Mouse (Mus musculus): ENCODE data around the gene Slc3a1.

Slc3a1 gene

DNA sequence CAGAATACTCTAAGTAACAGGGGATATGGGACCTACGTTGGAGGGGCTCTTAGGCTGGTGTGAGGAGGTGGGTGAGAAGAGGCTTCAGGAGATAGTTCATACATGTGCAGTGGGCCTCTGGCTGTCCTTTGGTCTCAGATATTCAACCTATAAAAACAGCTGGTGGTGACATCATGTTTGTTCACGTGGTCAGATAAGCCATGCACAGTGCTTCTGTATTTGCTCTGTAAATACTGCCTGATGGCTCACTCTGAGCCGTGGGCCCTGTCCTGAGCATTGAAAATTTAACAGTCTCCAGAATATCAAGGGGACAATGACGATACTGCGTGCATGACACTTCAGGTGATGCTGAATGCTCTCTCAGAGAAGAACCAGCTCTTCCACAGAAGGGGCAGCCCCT lies 9.7 kb downstream of the Slc3a1 start:
- no peak for DNase-seq (ENCODE audit: low spot score in 2 of 2)

DNA sequence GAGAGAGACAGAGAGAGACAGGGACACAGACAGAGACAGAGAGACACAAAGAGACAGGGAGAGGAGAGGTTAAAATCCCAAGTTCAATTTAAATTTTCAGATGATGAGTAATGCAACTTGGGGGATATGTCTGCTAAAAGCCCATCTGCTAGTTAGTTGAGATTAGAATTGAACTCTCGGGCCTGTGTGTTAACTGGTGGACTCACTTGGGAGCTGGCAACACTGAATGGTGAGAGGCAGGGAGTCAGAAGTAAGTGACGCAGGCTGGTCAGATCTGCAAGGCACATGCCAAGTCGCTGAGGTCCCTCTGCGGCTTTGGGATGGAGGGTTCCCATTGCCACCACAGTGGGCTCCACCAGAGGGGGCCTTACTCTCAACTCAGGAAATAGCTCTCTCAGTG lies 10.1 kb downstream of the Slc3a1 start:
- DNase-seq (ENCODE audit: low spot score in 2 of 2) = no peak

DNA sequence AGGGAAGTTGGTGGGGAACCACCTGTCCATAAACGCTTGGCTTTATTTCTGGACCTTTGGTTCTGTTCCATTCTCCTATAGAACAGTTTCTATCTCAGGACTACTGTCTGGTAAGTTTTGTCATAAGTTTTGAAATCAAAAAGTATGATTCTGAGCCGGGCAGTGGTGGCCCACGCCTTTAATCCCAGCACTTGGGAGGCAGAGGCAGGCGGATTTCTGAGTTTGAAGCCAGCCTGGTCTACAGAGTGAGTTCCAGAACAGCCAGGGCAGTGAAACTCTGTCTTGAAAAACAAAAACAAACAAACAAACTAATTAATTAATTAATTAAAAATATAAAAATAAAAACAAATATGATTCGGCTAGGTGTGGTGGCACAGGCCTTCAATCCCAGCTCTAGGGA lies 10.6 kb downstream of the Slc3a1 start:
- DNase-seq (ENCODE audit: low spot score in 2 of 2) = no peak

DNA sequence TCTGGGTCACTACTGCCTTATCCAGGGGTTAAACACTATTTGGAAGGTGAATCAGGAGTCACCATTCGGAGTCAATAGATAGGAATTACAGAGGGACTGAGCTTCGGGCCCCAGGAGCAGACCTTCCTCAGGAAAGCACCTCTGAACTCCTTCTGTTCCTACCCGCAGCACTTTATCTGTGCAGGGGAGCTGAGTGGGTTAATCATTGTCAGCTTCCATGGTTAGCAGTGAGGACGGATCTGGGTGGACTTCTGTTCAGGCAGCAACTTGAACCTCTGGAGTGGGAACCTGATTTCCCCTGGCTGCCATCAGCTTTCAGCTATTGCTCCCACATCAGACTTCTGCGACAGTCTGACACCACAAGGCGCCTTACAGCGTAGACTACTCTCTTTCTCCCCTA lies 12.7 kb downstream of the Slc3a1 start:
- DNase-seq (ENCODE audit: low spot score in 2 of 2) = no peak

DNA sequence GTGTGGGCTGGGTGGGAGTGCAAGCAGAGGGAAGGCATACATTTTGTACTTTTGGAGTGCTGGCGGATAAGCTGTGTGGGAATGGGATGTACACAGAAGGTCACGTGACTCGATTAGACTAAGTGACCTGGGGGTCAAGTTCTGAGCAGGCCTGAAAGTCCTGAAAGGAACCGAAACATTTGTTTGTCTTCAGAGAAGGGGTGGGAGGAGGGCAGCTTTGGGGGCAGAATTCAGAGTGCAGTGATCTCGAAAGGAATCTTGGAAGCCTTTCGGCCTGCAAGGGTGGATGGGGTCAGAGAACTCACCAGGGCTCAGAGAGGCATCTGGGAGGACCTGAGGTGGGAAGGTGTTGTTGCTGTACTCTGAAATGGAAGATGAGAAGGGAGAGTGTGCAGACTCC lies 14.2 kb downstream of the Slc3a1 start:
- no peak for DNase-seq (ENCODE audit: low spot score in 2 of 2)

DNA sequence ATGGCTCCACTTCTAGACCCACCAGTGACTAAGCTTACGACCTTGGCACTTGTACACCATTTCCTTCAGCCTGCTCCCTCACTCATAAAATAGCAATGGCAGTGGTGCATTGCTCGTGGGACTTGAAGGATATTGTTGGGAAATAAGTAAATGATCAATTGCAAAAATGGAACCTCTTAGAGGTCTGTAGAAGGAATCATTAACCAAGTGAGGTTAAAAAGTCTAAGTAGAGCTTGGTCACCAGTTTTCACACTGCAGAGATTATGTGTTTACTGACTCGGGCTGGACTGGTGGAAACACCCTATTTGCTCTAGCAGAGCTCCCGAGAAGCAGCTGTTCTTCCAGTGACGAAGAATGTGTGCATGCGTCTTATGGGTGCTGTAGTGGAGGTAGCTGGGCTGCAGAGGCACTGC lies 15.2 kb downstream of the Slc3a1 start:
- no peak for DNase-seq (ENCODE audit: low spot score in 2 of 2)

DNA sequence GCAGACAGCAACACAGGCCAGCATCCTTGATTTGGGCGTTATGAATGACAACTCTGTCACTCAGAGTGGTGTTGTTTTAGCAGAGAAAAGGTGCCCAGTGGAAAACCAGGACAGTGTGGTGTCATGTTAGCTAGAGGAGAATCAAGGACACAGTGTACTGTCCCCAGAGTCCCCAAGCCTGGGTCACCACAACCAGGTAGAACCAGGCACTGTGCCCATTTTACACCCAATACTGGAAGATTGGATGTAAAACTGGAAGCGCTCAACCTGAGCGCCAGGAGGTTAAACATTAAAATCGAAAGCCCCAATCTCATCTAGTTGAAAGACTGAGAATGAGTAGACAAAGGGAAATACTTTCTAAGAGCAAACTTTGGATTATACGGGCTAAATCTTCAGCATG lies 16.3 kb downstream of the Slc3a1 start:
- DNase-seq (ENCODE audit: low spot score in 2 of 2) = no peak

DNA sequence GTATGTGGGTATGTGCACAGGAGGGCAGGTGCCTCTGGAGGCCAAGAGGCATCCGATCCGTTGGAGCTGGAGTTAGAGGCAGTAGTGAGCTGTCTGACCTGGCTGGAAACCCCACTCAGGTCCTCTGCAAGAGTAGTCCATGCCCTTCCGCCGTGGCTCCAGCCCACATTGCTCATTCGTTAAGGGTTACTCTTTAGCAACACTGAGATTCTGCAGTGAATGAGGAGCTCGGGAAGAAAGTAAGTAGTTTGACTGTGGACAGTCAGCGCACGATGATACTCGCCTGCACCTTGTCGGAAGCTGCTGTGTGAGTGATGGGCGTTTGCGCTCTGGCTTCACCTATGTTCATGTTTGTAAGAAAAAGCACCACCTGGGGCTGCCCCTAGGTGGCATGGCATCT lies 17.0 kb downstream of the Slc3a1 start:
- DNase-seq (ENCODE audit: low spot score in 2 of 2) = no peak

DNA sequence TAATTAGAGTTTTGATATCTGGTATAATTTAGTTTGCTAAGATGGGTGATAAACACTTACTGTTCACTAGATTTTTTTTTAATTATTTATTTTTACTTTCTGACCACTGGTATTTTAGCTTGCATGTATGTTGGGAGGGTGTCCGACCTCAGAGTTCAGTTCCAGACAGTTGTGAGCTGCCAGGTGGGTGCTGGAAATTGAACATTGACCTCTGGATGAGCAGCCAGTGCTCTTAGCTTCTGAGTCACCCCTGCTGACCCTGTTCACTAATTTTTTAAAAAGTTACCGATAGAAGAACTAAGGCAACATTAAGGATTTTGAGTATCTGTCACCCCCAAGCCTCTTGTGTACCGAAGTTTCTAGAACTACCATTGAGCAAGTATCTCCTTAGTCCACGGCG lies 20.2 kb downstream of the Slc3a1 start:
- no peak for DNase-seq (ENCODE audit: low spot score in 2 of 2)

DNA sequence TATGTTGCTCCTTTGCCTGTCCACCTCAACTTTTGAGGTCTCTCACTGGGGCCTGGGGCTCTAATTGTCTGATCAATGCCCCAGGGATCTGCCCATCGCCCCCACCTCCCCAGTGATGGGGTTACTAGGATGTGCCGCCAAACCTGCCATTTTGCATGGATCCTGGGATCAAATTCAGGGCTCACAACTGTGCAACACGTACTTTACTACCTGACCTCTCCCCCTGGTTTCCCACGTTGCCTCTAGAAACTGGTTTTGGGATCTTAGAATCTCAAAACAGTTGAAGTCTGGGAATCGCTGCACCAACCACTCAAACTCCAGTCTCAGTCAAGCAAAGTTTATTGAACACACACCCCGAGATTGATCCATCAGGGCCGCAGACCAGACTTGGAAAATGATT lies 30.1 kb downstream of the Slc3a1 start:
- DNase-seq (ENCODE audit: low spot score in 2 of 2) = no peak

DNA sequence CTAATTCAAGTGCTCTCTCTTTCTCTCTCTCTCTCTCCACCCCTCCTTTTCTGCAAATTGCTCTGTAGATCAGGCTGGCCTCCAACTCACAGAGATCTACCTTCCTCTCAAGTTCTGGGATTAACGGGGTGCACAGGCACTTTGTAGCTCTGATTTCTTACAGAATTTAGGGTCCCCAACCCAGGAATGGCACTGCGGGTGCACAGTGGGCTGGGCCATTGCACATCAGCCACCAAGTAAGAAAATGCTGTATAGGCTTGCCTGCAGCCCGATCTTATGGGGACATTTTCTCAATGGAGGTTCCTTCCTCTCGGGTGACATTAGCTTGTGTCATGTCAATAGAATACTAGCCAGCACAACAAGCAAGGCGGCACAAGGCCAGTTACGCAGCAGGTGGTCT lies 31.0 kb downstream of the Slc3a1 start:
- DNase-seq (ENCODE audit: low spot score in 2 of 2) = no peak

DNA sequence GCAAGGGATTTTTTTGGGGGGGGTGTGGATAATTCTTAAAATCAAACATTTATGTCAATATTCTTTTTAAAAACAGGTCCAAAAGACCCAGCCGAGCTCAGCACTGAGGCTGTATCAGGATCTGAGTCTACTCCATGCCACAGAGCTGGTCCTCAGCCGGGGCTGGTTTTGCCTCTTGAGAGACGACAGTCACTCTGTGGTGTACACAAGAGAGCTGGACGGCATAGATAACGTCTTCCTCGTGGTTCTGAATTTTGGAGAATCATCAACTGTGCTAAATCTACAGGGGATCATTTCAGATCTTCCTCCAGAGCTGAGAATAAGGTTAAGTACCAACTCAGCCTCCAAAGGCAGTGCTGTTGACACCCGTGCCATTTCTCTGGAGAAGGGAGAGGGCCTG lies 35.4 kb downstream of the Slc3a1 start:
- no peak for DNase-seq (ENCODE audit: low spot score in 2 of 2)

DNA sequence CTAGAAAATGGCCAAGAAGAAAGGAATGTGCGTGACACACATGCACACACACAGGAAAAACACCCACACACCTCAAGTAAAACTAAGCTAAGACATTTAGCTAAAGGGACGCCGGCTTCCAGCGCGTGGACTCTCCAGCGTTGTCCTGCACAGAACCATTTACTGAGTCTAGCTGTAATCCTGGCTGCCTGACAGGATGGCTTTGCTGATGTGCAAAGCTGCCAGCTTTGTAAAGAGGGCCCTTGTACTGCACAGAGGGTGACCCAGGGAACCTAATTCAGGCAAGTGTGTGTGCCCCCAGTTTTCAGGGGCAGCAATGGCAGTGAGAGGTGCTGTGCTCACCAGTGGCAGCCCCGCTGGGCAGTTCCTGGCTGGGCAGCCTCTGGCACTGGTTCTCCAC lies 39.2 kb downstream of the Slc3a1 start:
- DNase-seq (ENCODE audit: low spot score in 2 of 2) = no peak

DNA sequence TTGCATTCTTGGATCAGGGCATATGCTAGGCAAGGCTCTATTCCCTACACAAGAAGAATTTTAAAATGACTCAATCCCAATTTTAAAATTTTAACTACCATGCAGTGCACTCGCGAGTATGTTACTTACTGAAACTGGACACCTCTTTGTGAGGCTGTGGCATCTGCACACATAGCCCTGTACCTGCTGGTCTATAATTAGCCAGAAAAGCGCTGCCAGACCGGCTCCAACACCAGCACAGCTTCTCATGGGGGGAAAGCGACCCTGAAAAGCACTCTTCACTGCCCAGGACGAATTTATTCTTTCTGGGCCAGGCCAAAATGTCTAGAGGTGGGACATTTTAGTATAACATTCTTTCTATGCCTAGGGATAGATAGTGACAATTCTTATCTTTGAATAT lies 42.5 kb downstream of the Slc3a1 start:
- no peak for DNase-seq (ENCODE audit: low spot score in 2 of 2)

DNA sequence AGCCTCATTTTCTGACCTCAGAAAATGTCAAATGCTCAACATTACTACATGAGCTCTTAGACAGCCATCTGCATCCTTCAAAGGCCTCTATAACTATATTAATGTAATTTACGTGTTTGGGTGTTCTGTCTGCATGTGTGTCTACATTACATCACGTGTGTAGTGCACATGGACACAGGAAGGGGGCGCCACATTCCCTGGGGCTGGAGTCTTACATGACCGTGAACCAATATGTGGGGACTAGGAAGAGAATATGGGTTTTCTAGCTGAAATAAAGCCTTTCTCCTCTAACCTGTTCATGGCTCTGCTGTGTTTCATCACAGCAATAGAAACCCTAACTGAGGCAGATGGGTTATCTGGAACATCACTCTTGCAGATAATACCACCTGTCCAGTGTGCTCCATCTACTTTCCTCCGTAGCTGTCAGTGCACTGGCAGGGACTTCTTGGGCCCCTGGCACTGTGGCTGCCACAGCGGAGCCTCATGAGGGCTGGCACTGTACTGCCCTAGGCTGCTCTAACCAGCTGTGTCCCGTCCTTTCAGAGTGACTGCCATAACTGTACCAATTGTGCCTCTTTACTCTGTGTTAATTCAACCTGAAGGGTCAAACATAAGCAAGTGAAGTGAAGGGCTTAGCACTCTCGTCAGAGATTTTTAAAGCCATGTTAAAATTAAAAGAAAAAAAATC lies 43.1 kb downstream of the Slc3a1 start:
- no peak for DNase-seq (ENCODE audit: low spot score in 2 of 2)

DNA sequence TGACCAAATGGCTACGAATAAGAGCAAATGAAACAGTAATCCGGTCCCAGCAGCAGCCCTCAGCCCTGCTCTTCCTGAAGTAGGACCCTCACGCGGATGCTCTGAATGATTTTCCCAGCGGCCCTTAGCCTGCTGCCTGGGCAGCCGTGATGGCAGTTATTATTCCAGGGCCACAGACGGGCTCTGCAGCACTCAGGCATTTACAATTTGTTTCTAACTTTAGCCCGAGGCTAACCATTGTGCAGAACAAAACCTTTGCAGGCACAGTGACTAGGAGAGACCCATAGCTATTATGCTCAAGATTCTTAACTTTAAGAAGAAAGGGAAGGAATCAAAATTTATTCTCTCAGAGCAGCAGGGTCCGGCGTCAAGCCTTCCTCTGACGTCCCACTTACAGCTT lies 44.2 kb downstream of the Slc3a1 start:
- no peak for DNase-seq (ENCODE audit: low spot score in 2 of 2)

DNA sequence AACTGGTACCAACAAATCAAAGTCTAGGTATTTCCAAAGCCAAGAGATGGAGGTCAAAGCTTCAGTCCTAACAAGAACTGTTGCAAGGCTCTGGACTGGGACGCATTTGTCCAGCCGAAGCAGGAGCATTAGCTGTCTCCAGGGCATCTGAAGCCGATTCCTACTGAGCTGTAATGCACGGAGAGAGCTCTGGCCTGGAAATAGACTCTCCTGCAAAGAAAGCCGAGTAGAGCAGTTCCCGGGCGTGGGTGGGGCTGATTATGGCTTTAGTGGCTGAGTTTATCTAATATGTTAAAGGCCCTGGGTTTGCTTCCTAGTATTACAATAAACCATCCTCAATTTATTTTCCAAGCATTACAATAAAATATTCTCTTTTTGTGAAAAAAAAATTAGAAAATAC lies 45.0 kb downstream of the Slc3a1 start:
- DNase-seq (ENCODE audit: low spot score in 2 of 2) = no peak

DNA sequence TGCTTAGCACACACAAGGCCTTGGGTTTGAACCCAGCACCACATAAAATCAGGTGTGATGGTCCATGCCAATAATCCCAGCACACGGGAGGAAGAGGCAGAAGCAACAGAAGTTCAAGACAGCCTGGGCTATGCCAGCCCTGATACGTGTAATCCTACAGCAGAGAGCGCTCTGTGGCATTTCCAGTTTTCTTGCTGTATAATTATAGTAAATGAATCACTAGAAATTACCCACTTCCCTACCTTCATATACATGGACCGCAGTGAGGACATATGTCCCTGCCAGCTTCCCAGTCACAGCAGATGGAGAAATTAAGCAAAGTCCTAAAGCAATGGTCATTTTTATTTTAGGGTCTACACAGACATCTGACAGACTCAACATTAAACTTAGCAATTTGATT lies 45.9 kb downstream of the Slc3a1 start:
- DNase-seq (ENCODE audit: low spot score in 2 of 2) = no peak

DNA sequence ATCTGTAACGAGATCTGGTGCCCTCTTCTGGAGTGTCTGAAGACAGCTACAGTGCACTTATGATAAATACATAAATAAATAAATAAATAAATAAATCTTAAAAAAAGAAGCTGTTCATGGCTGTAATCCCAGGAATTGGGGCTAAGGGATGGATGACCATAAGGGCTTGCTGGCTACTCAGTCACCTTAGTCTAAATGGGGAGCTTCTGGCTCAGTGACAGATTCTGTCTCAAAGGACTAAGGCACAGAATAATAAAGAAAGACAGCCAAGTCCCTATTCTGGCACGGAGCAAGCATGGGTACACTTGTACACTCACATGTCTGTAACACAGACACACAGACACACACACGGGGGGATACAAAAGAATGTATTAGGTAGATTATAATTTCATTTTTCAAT lies 51.1 kb downstream of the Slc3a1 start:
- DNase-seq (ENCODE audit: low spot score in 2 of 2) = no peak

DNA sequence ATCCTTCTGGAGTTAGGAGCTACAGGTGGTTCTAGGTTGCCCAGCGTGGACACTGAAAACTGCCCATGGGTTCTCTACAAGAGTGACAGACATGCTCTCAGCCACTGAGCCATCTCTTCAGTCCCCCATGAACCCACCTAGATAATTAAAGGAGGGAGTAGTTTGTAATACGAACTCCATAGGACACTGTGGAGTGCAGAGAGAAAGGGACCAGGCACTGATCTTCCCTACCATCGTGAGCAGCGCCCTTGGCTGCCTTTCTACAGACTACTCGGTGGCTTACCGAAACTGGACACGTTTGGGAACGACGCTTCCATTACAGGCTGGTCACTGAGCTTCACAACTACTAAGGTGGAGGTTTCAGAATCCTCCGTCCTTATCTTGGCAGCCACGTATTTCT lies 52.6 kb downstream of the Slc3a1 start:
- no peak for DNase-seq (ENCODE audit: low spot score in 2 of 2)

DNA sequence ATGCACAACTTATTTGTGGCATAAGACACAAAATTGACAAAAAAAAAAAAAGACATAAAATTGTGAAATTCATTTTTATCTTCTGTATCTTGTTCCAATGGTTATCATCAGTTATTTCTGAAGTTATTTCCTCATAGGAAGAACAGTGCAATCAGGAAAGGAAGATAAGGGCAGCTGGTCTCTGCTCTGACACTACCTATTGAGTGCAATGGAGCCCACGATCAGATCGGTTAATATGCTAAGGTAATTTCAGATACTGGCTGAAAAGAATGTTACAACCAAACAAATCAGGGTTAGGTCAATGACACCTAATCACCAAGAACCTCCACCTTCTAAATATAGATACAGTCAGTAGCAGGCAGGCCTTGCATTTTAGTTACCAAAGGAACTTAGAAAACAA lies 57.2 kb downstream of the Slc3a1 start:
- DNase-seq (ENCODE audit: low spot score in 2 of 2) = no peak

DNA sequence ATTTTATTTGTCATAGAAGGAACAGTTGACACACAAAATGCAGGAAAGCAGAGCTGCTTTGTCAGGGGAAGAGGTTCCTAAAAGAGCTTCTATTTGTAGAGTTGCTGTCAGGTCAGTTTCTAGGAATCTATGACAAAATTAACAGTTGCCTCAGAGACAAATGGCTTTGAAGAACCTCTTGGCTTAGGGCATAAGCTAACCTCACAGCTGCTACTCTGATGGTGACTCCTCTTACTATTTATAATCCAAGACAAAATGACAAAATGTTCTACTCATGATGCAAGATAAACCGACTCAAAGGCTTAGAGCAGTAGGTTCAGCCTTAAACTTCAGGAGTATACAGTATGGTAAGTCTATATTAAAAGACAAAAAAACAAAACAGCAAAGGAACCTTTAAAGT lies 58.3 kb downstream of the Slc3a1 start:
- no peak for DNase-seq (ENCODE audit: low spot score in 2 of 2)

DNA sequence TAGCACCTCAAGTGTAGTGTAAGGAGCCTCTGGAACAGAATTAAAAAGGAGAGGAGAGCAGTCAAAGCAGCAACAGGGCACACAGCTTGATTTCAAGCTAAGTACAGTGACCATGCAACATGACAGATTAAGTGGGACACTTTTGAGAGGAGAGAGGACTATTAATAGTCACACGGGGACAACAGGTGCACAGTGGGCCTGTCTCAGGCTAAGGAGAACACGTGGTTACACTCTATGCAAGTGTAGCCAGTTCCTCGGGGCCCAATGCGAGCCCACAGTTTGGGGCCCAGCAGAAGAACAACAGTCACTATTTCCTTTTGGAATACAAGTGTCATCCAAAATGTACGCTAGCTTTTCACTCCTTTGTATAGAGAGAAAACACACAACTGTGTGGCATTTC lies 59.4 kb downstream of the Slc3a1 start:
- DNase-seq (ENCODE audit: low spot score in 2 of 2) = no peak

DNA sequence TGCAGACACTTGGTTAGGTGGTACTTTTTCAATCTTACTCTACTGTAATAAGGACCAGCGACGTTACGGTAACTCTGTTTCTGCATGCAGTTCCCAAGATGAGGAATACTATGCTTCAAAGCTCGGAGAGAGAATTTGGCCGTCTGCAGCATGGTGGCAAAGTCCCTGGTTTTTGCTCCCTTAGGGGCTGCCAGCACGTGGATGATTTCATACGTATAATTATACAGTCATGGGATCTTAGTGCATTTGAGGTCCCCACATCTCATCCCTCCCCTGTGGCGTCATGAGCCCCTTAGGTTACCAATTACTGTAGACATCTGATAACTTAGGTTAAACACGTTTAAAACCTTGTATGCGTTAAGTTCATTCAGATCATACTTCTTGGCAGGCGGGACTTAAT lies 60.2 kb downstream of the Slc3a1 start:
- DNase-seq (ENCODE audit: low spot score in 2 of 2) = no peak

DNA sequence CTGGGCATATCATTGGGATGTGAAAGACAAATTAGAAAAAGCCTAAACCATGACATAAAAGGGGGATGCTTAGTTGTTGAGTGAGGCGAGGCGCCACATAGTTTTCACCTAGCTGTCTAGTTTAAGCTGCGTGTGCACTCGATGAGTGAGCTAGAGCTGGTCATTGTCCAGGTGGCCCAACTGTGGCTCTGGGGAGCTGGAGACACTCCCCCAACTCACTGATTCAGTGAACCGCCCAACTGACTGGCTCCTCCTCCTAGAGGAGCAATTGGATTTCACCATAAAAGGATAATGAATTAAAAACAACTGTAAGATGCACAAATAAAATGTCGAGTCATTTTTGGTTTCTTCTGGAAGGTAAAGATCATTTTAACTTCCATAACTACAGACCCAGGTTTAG lies 60.8 kb downstream of the Slc3a1 start:
- DNase-seq (ENCODE audit: low spot score in 2 of 2) = no peak

Data from cerebellum, postnatal 4 days (tissue).